Mouse (Mus musculus): ENCODE data around the gene Mfrp.

Gene Mfrp

GRCm38 (mm10) chr9:44078955-44079756 is 22.4 kb upstream of the Mfrp start:
- peak; percentile 93 to 96 for DNase-seq

GRCm38 (mm10) chr9:44079997-44080780 is 21.3 kb upstream of the Mfrp start:
- peak; percentile 86 to 96 for DNase-seq

- DNase-seq, result peak; percentile 78 to 79
Observed at GRCm38 (mm10) chr9:44080953-44081352, 20.6 kb upstream of the Mfrp start.

GRCm38 (mm10) chr9:44081581-44081980 is 19.9 kb upstream of the Mfrp start:
- no peak for DNase-seq

- DNase-seq, result peak in 1 of 2 experiments; percentile 1
Observed at GRCm38 (mm10) chr9:44082266-44082665, 19.3 kb upstream of the Mfrp start.

- peak; percentile 84 to 93 for DNase-seq
Observed at GRCm38 (mm10) chr9:44083392-44084121, 18.0 kb upstream of the Mfrp start.

- DNase-seq, result no peak
Observed at GRCm38 (mm10) chr9:44084236-44084635, 17.3 kb upstream of the Mfrp start.

- peak; percentile 98 to 100 for DNase-seq
Observed at GRCm38 (mm10) chr9:44084659-44085229, 16.8 kb upstream of the Mfrp start.

- DNase-seq, result no peak
Observed at GRCm38 (mm10) chr9:44085276-44085675, 16.3 kb upstream of the Mfrp start.

GRCm38 (mm10) chr9:44085741-44086665 is 15.5 kb upstream of the Mfrp start:
- peak; percentile 79 to 81 for DNase-seq

GRCm38 (mm10) chr9:44086960-44087359 is 14.6 kb upstream of the Mfrp start:
- peak; percentile 76 to 84 for DNase-seq

- DNase-seq, result peak; percentile 64 to 73
Observed at GRCm38 (mm10) chr9:44087761-44088455, 13.6 kb upstream of the Mfrp start.

- peak in 1 of 2 experiments; percentile 25 for DNase-seq
Observed at GRCm38 (mm10) chr9:44088877-44089608, 12.5 kb upstream of the Mfrp start.

GRCm38 (mm10) chr9:44093612-44094503 is 7.7 kb upstream of the Mfrp start:
- peak; percentile 83 to 90 for DNase-seq

GRCm38 (mm10) chr9:44094737-44095136 is 6.8 kb upstream of the Mfrp start:
- no peak for DNase-seq

- peak in 1 of 2 experiments; percentile 15 for DNase-seq
Observed at GRCm38 (mm10) chr9:44095781-44096180, 5.7 kb upstream of the Mfrp start.

- DNase-seq, result peak; percentile 40 to 60
Observed at GRCm38 (mm10) chr9:44096536-44096935, 5.0 kb upstream of the Mfrp start.

- DNase-seq, result no peak
Observed at GRCm38 (mm10) chr9:44104881-44105280, 3.4 kb downstream of the Mfrp start.

- DNase-seq, result no peak
Observed at GRCm38 (mm10) chr9:44105781-44106180, 4.3 kb downstream of the Mfrp start.

Measured in kidney, postnatal 36 days (tissue).